Mouse (Mus musculus): ENCODE data around the gene Slc2a1. TPM values are rescaled to one million over a fixed set of nuclear protein-coding genes. Genes with fewer than 3 reads are reported as not detected.

Gene Slc2a1
- total and polyA plus RNA-seq, 2 experiments from 2014 or later: 48.8 to 119 TPM

DNA sequence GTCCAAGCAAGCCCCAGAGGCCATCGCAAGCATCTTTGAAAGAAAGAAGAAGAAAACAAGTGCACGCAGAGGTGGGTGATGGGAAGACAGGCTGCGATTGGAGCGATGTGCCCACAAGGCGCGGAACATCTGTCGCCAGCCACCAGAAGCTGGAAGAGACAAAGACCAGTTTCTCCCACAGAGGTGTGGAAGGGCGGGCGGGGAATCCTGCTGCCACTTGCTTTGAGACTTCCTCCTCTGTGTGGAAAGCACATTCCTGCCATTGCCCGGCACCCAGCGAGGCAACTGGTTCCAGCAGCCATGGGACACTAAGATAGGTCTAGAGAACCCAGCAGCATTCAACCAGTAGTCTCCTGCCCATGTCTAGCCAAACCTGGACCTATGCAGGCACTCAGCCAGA lies 32.2 kb upstream of the Slc2a1 start:
- Histone ChIP-seq H3K4me3 (ENCODE audit: low read length) (no peak overlapping the region), H3K4me2 (ENCODE audit: low read depth, low read length) (no peak overlapping the region), H3K27me3 (ENCODE audit: insufficient read depth, low read length) (peaks cover 16% of the 10 kb centered on the region), H3K27ac (no peak overlapping the region), H3K4me1 (ENCODE audit: insufficient read depth, low read length) (peaks cover 6% of the 10 kb centered on the region; the same call in 1 of the 2 replicates), H3K9me3 (ENCODE audit: low read length) (no peaks in the 10 kb centered on the region), H3K36me3 (ENCODE audit: insufficient read depth, low read length) (no peaks in the 10 kb centered on the region), H3K9ac (replicated peaks; ENCODE audit: low read length) (no peak overlapping the region)
- ATAC-seq (no peak), DNase-seq (ENCODE audit: low spot score) (no peak)
- WGBS: 75% methylated on average over 11 of the region's 11 CpGs
- no peak for TF ChIP-seq CTCF (IDR thresholded peaks at IDR 0.05; ENCODE audit: low read depth)

DNA sequence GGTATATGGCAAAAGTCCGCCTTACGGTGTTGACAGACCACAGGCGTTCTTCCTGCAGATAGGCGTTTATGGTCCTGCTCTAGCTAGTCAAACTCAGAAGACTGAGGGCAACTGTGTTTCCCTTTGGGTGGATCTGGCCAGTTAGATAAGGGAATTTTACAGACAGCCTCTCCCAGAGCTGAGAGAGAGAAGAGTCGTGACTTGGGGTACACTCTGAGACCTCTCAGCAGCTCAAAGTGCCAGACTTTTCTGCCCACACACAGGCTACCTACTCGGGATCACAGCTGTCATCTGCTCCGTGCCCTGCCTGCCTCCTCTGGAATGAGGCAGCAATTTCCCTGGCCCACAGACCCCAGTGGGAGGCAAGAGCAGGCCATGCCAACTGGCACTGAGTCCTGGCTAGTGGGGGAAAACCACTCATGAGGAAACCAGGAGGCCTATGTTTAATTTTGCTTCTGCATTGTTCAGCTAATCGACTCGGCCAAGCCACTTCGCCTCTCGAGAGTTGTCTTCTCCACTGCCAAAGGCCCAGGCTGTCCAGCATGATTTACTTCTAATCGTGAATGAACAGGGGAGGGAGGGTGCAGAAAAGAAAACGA lies 31.3 kb upstream of the Slc2a1 start:
- Histone ChIP-seq H3K4me1 (ENCODE audit: insufficient read depth, low read length) (peaks cover 6% of the 10 kb centered on the region; the same call in 1 of the 2 replicates), H3K4me2 (ENCODE audit: low read depth, low read length) (no peak overlapping the region), H3K9ac (replicated peaks; ENCODE audit: low read length) (no peak overlapping the region), H3K27me3 (ENCODE audit: insufficient read depth, low read length) (peaks cover 13% of the 10 kb centered on the region), H3K36me3 (ENCODE audit: insufficient read depth, low read length) (no peaks in the 10 kb centered on the region), H3K9me3 (ENCODE audit: low read length) (no peaks in the 10 kb centered on the region), H3K4me3 (ENCODE audit: low read length) (no peak overlapping the region), H3K27ac (no peak overlapping the region)
- TF ChIP-seq CTCF (IDR thresholded peaks at IDR 0.05; ENCODE audit: low read depth): peak; percentile 10; the same call in 1 of the 2 replicates
- WGBS: 40% methylated on average over 13 of the region's 13 CpGs
- DNase-seq (ENCODE audit: low spot score) (peak; percentile 83), ATAC-seq (peak; percentile 80)

DNA sequence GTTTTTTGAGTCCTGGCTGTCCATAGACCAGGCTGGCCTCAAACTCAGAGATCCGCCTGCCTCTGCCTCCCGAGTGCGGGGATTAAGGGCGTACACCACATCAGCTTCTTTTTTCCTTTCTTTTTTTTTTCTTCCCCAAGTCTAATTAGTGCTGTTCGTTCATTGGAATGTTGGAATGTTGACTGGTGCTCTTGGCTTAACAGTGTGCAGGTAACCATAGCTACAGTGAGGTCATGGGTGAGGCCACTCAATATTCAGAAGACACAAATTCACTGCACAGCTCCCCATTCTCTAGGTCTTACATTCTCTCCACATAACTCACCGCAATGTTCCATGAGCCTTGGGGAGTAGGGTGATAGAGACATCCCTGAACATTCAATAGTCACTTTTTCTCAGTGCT lies 28.6 kb upstream of the Slc2a1 start:
- 90% methylated on average over 6 of the region's 6 CpGs for WGBS
- Histone ChIP-seq H3K4me2 (ENCODE audit: low read depth, low read length) (no peak overlapping the region), H3K27ac (no peak overlapping the region), H3K9ac (replicated peaks; ENCODE audit: low read length) (no peak overlapping the region), H3K4me1 (ENCODE audit: insufficient read depth, low read length) (no peaks in the 10 kb centered on the region; the same call in 1 of the 2 replicates), H3K36me3 (ENCODE audit: insufficient read depth, low read length) (no peaks in the 10 kb centered on the region), H3K9me3 (ENCODE audit: low read length) (no peaks in the 10 kb centered on the region), H3K4me3 (ENCODE audit: low read length) (no peak overlapping the region), H3K27me3 (ENCODE audit: insufficient read depth, low read length) (no peaks in the 10 kb centered on the region)
- DNase-seq (ENCODE audit: low spot score): no peak
- no peak for TF ChIP-seq CTCF (IDR thresholded peaks at IDR 0.05; ENCODE audit: low read depth)
- no peak for ATAC-seq

DNA sequence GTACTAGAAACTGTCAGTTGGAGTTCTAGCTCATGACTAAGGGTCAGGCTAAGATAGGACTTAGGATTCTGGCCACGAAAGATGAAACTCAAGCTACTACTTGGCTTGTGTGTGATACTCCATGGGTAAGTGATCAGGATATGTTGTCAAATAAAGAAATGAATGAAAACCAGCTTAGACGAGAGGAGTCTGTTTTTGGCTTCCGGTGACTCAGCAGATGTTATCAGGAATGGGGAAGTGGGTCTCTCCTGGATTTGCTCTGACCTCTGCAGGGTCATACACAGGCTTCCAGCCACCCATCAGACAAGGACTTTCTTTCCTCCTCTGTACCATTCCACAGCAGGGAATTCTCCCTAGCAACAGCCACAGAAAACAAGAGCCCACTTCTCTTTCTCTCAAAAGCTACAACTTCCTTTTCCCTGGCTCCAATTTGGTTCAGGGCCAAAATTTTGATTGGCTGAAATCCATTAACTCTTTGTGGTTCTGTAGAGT lies 25.7 kb upstream of the Slc2a1 start:
- no peaks in the 10 kb centered on the region for H3K36me3 ChIP-seq (ENCODE audit: insufficient read depth, low read length)
- H3K9ac ChIP-seq (replicated peaks; ENCODE audit: low read length): no peak overlapping the region
- ATAC-seq: peak; percentile 87
- DNase-seq (ENCODE audit: low spot score): peak; percentile 74
- TF ChIP-seq CTCF (IDR thresholded peaks at IDR 0.05; ENCODE audit: low read depth): no peak
- H3K27ac ChIP-seq: no peak overlapping the region
- H3K9me3 ChIP-seq (ENCODE audit: low read length): no peaks in the 10 kb centered on the region
- H3K4me1 ChIP-seq (ENCODE audit: insufficient read depth, low read length): no peaks in the 10 kb centered on the region; the same call in 1 of the 2 replicates
- H3K4me2 ChIP-seq (ENCODE audit: low read depth, low read length): no peak overlapping the region
- WGBS: 37% methylated on average over 3 of the region's 3 CpGs
- H3K4me3 ChIP-seq (ENCODE audit: low read length): no peak overlapping the region
- H3K27me3 ChIP-seq (ENCODE audit: insufficient read depth, low read length): no peaks in the 10 kb centered on the region

DNA sequence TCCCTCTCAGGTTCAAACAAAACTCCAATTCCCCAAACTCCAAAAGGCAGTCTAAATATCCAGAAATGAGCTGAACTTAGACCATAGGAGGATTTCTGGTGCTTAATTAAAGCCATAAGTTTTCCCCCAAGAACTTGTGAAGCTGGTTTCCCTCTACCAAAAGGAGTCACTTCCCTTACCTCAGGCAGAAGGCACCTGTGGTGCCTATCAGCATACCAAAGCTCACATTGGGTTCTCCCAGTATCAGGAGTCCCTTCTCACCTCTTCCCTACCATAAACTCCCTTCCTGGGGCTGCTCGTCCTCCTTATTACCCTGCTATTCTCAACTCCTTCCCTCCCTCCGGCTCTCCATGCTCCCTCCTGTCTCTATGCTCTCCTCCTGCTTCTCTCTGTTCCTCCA lies 20.1 kb upstream of the Slc2a1 start:
- no peak overlapping the region for H3K4me3 ChIP-seq (ENCODE audit: low read length)
- H3K4me2 ChIP-seq (ENCODE audit: low read depth, low read length): no peak overlapping the region
- no peaks in the 10 kb centered on the region for H3K27me3 ChIP-seq (ENCODE audit: insufficient read depth, low read length)
- WGBS: 64% methylated on average over 2 of the region's 2 CpGs
- H3K36me3 ChIP-seq (ENCODE audit: insufficient read depth, low read length): no peaks in the 10 kb centered on the region
- no peak for ATAC-seq
- no peaks in the 10 kb centered on the region for H3K4me1 ChIP-seq (ENCODE audit: insufficient read depth, low read length)
- no peaks in the 10 kb centered on the region for H3K9me3 ChIP-seq (ENCODE audit: low read length)
- H3K27ac ChIP-seq: no peak overlapping the region
- DNase-seq (ENCODE audit: low spot score): no peak
- TF ChIP-seq CTCF (IDR thresholded peaks at IDR 0.05; ENCODE audit: low read depth): no peak
- H3K9ac ChIP-seq (replicated peaks; ENCODE audit: low read length): no peak overlapping the region

DNA sequence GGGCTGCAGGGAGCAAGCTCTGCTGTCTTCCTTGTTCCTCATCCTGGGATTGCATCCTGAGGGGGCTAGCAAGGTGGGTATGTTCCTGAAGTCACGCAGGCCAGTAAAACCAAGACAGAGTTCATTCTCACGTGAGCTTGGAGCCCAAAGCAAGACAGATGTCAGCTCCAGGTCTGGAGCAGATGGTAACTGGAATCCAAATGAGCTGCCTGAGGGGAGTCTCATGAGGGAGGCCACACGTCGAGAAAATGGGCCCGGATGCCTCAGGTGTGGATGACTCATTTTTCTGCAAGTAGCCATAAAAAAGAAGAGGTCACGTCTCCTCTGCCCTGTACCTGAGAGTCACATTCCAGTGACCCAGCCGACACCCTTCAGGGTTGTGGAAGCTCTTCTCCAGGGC lies 14.6 kb upstream of the Slc2a1 start:
- Histone ChIP-seq H3K27ac (no peak overlapping the region), H3K4me2 (ENCODE audit: low read depth, low read length) (no peak overlapping the region), H3K4me1 (ENCODE audit: insufficient read depth, low read length) (no peaks in the 10 kb centered on the region), H3K4me3 (ENCODE audit: low read length) (no peak overlapping the region), H3K9ac (replicated peaks; ENCODE audit: low read length) (no peak overlapping the region), H3K36me3 (ENCODE audit: insufficient read depth, low read length) (no peaks in the 10 kb centered on the region), H3K9me3 (ENCODE audit: low read length) (no peaks in the 10 kb centered on the region), H3K27me3 (ENCODE audit: insufficient read depth, low read length) (no peaks in the 10 kb centered on the region)
- no peak for TF ChIP-seq CTCF (IDR thresholded peaks at IDR 0.05; ENCODE audit: low read depth)
- 66% methylated on average over 7 of the region's 7 CpGs for WGBS
- no peak for DNase-seq (ENCODE audit: low spot score)
- no peak for ATAC-seq

DNA sequence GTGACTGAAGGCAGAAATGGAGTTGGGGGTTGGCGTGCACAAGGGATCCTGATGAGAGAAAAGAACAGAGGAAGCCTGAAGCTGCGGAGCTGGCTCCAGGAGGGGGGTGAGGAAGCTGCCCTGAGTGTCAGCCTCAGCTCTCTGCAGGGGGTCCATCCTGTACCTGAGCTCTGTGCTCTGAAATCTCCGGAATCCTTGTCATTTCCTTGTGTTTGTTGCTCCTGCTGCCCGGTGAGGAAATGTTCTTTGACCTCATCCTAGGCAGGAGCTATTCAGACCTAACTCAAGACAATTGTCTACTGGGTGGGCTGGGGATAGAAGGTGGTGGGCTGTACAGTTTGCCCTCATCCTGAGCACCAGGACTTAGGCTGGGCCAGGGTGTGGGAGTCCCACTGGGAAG lies 13.5 kb upstream of the Slc2a1 start:
- no peak for TF ChIP-seq CTCF (IDR thresholded peaks at IDR 0.05; ENCODE audit: low read depth)
- H3K36me3 ChIP-seq (ENCODE audit: insufficient read depth, low read length): no peaks in the 10 kb centered on the region
- ATAC-seq (no peak), DNase-seq (ENCODE audit: low spot score) (no peak)
- H3K9ac ChIP-seq (replicated peaks; ENCODE audit: low read length): no peak overlapping the region
- WGBS: 40% methylated on average over 4 of the region's 4 CpGs
- H3K4me2 ChIP-seq (ENCODE audit: low read depth, low read length): no peak overlapping the region
- H3K9me3 ChIP-seq (ENCODE audit: low read length): no peaks in the 10 kb centered on the region
- no peaks in the 10 kb centered on the region for H3K4me1 ChIP-seq (ENCODE audit: insufficient read depth, low read length)
- no peaks in the 10 kb centered on the region for H3K27me3 ChIP-seq (ENCODE audit: insufficient read depth, low read length)
- no peak overlapping the region for H3K4me3 ChIP-seq (ENCODE audit: low read length)
- no peak overlapping the region for H3K27ac ChIP-seq

All from hindbrain, postnatal 0 days (tissue).